Mouse (Mus musculus) monocyte, adult 5-6 weeks (primary cell): ENCODE results near the gene Dmrt3. TPM values are rescaled to one million over a fixed set of nuclear protein-coding genes. Genes with fewer than 3 reads are reported as not detected.

ENCODE experiments used
- ATAC-seq: fragments of 153-309, 156-312 bp; replicated peaks from 2 replicates; pipeline ENCODE4 v1.8.0; 2017; ENCODE audit warnings: mild to moderate bottlenecking; ENCODE audit not compliant: low TSS enrichment, insufficient number of reproducible peaks, severe bottlenecking, poor library complexity, low FRiP score
- total RNA-seq: library from RNA; stranded (forward); fragments of 200-1000, 200-491, 200-594 nt; gene quantifications from 3 replicates; pipeline ENCODE4 v1.2.3, GENCODE M21; 2017

The Dmrt3 gene
- total RNA-seq, 1 experiment from 2014 or later, result not detected

DNA sequence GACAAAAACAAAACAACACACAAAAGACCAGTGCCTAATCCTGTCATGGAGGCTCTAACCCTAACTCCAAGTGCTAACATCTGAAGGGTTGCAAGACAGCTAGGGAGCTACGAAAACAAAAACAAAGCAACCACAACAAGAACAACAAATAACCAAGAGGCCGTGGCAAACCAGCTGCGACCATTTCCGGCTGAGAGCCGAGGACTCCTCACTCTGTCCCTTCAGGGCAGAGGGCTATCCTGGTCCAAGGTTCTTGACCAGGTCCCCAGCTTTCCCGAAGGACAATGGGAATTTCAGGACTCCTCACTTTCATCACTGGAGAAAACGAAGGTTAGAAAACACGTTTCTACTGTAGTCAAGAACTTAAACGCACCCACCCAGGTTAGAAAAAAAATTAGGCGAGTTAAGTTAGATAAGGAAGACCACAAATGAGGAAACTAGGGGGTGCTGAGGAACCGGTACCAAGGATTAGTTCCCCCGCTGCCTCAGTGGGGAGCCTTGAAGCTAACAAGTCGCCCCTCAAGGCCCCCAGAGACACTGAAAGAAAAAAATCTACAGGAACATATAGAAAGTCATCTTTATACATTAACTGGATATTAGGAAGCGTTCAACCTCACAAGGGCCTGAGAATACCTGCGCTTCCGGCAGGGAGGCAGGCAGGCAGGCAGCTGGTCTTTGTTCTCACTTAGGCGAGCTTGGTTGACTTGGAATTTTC, 60.6 kb downstream of the Dmrt3 start:
- no peak for ATAC-seq

DNA sequence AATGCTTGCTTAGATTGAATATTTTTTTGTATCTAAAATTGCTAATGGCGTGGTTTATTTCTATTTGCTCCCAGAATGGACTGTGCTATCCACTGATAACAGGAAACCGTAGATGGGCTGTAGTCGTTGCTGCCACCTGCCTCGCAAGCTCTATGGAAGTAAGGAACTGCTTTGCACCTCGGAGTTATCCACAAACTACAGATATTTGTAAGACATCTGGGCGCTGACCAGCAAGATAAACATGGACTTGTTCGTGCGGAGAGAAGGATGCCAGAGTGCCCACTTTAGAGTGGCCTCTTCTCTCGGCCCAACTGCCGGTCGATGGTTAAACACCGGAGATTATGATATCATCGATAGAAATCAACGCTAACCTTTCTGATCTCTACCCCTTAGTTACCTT, 61.6 kb downstream of the Dmrt3 start:
- ATAC-seq, result no peak

DNA sequence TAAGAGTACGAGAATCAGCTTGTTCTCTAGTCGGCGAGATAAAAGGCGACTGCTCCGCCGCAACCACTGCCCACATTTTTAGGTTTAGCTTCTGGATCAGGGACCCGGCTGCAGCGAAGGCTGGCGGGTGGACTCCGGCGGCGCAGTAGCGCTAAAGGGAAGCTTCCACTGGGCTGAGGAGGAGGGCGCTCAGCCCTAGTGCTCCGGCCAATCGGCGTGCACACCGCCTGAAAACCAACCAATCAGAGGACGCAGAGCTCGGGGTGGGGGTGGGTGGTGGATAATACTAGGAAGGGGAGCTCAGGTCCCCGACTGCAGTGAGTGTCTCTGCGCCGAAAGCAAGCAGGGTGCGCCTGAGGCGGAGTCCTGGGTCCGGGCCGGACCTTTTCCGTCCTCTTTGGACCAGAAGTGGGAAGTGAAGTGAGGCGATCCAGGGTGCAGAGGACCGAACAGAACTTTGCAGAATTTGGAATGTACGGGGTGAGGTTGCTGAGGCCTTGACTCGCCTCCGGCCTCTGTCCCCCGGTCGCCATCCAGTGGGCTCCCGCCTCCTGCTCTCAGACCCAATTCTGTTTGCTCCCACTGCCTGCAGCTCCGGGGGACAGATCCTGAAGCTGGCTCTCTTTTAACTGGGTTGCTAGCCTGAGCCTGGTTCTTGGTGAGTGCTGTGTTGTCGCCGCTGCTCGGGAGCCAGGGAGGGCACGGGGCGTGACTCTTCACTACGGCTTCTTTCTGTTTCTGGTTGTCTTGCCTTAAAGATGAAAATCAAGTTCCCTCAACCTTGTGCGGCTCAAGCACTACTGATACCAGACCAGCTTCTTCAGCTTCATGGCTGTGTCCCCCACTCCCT, 62.2 kb downstream of the Dmrt3 start, which contains the start of gene Dmrt2:
Gene Dmrt2 (plus strand): TSS at position 311 of the 850 bp plus-strand sequence.
- ATAC-seq, result no peak

Other genes starting within 250 kb of the Dmrt3 start
- gene Dmrt1, start 104.7 kb upstream of the Dmrt3 start, total RNA-seq, result not detected in 3 replicates
- gene Dmrt2, start 62.1 kb downstream of the Dmrt3 start, total RNA-seq, result 1.8 TPM in 1 of 3 replicates, not detected in the others